Mouse (Mus musculus) stomach, postnatal 0 days (tissue): ENCODE results near the gene Elmod3.

Experiments used
- CTCF ChIP-seq: IDR thresholded peaks from 2 replicates; pipeline ENCODE4 v1.5.1; 2016; ENCODE audit warnings: antibody characterized with exemption, low read depth, mild to moderate bottlenecking, moderate library complexity
- EP300 ChIP-seq: optimal IDR thresholded peaks from 2 replicates; pipeline ENCODE3; 2016; ENCODE audit warnings: antibody characterized with exemption

DNA sequence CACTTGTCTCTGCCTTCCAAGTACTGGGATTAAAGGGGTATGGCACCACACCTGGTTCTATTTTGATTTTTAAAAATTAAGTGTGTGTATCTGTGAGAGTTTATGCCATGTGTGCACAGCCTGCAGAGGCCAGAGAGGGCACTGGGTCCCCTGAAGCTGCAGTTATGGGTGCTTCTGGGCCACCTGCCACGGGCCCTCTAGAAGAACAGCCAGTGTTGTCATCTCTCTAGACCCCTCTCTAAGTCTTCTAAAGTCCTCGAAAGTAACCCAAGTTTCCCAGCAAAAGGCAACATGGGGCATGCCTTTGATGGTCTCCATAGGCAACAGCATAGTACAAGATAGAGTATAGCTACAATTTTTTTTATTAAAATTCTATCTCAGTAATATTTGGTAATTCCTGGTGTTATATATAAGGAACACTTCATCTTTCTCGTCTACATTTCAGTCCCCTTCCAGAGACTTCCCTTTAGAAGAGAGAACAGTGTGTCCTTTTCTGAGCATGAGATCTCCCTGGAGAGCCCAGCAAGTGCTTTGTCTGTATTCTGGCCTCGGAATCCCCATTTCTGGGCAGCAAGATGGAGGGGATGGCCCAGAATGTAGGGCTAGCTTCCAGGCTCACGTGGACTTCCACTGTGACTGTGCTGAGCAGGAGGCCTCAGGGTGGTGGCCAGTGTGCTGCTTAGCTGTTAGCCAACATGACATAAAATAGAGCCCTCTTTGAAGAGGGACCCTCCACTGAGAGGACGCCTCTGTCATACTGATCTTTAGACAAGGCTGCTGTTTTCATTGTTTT, 5.0 kb downstream of the Elmod3 start:
- TF ChIP-seq CTCF = no peak
- TF ChIP-seq EP300 = no peak
